Mouse (Mus musculus) G1E-ER4 (cell line): ENCODE data around the gene Dlec1. TPM values are rescaled to one million over a fixed set of nuclear protein-coding genes. Genes with fewer than 3 reads are reported as not detected.

Source experiments
- GATA1 ChIP-seq: IDR thresholded peaks from one replicate; pipeline ENCODE4 v1.8.0; 2012; ENCODE audit warnings: low read length, inconsistent platforms
- polyA plus RNA-seq: library from polyadenylated mRNA; stranded (reverse); fragments of >175 nt; gene quantifications from 2 replicates; pipeline ENCODE4 v1.2.3, GENCODE M21; 2012

Gene Dlec1
- polyA plus RNA-seq, 1 experiment: not detected

DNA sequence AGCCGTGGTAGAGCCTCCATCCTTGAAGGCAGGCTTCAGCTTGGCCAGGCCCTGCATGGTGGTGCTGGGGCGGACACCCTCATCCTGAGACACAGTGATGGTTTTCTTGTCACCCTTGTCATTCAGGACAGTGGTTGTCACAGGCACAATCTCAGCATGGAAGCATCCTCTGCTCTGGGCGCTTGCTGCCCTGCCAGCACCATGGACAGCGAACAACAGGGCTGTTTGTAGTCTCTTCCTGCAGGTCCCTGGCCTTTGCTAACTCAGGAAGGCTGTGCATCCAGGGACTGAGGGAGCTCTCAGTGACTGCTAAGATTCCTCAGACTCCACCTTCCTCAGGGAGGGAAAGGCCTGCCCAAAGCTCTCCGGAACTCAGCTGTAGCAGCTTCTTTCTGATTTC, 47.3 kb downstream of the Dlec1 start:
- no peak for TF ChIP-seq GATA1

DNA sequence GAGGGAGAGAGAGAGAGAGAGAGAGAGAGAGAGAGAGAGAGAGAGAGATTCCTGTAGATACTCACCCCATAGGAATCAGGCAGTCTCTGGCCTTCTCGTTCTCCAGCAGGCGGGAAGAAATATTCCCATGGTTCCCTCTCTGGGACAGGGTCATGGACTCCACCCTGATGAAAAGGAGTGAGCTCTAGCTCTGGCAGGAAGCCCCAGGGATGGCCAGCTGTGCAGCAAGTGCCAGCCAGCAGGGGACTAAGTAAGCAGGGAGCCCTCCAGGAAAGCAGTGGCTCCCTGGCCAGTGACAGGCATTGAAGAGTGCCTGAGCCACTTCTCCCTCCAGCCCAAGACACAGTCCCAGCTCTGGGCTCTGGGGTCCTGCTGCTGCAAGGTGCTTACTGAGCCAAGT, 49.5 kb downstream of the Dlec1 start:
- no peak for TF ChIP-seq GATA1

DNA sequence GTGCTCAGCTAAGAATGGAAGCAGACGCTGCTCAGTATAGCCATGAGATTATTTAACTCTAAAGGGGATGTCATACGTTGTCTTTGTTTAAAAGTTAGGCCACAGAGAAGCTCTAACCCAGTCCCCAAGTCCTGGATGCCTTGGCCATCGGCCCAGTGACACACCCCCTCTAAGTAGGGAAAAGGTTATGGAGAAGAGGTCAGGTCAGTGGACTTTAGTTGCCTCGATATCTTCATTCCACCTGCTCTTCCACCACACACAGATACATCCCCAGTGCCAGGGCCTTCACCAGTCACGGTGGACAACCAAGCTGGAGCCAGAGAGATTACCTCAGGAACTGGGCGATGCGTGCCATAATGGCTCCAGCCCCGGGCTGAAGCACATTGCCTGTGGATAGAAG, 53.1 kb downstream of the Dlec1 start:
- TF ChIP-seq GATA1: no peak

DNA sequence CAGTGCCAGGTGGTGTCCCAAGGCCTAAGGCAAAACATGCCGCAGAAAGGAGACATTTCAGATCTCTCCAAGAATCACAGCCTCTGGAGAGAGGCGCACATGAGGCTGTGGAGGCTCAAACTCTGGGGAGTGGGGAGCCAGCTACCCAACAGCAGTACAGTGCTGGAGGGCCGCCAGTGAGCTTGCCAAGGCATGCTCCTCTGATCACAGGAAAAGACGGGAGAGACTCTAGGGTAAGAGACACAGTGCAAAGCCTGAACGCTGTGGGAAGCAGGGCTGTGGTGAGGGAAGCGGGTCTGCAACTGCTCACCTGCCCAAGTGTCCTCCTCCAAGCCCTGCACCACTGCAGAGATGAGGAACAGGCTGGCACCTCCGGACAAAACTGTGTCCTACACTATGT, 53.5 kb downstream of the Dlec1 start:
- no peak for TF ChIP-seq GATA1

DNA sequence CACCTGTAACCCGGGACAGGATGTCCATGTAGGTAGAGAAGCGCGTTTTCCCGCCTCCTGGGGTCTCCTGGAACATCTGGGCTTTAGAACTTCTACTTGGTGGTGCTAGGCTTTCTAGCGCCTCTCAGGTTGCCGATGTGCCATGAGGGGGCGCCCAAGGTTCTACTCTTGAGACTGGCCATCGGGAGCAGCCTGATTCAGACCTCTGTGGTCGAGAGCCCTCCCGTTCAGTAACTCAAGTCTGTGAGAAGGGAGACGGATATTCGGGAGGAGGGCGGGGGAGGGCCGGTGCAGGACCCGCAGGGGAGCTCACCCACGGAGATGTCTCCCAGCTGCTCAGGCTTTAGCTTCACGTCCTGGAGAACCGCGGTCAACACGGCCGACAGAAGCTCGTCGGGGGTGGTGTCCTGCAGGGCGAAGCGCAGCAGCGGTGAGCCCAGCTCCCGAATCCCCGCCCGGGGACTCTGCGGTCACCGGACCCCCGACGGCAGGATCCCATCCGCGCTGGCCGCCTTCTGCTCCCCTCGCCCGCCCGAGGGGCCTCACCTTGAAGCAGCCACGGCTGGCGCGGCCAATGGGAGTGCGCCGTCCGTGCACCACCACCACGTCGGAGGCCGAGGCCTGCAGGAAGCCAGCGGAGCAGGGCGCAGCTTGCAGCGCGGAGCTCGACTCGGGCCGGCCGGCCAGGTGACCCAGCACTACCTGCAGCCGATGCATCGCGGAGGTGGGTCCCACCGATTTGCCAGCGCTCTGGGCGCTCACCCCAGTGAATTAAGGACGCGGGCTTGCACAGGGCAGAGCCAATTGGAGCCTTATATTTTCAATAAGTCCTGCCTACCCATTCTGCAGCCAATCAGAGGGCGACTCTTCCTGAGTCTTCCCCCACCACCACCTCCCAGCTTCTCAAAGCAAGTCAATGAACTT, 54.3 kb downstream of the Dlec1 start, which contains the start of gene Acaa1b:
Acaa1b (minus strand) TSS at position 816 of the 924 bp plus-strand sequence.
- TF ChIP-seq GATA1: no peak

DNA sequence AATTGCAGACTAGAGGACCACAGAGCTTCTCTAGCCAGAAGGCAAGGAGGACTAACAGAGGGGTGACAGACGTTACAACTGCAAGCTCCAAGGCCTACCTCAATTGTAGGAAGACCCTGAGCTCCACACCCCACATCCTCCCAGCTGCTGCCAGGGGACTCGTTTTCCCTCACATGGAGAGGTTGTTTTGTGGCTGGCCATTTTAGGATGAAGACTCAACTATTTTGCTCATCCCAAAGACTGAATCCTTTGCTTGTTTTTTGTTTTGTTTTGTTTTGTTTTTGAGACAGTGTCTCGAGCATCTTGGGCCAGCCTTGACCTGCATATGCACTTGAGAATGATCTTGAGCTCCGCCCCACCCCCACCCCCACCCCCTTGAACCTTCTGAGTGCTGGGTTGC, 56.6 kb downstream of the Dlec1 start, which contains the start of gene Gm47289:
Gm47289 (plus strand) TSS at position 301 of the 400 bp plus-strand sequence.
- TF ChIP-seq GATA1: no peak

DNA sequence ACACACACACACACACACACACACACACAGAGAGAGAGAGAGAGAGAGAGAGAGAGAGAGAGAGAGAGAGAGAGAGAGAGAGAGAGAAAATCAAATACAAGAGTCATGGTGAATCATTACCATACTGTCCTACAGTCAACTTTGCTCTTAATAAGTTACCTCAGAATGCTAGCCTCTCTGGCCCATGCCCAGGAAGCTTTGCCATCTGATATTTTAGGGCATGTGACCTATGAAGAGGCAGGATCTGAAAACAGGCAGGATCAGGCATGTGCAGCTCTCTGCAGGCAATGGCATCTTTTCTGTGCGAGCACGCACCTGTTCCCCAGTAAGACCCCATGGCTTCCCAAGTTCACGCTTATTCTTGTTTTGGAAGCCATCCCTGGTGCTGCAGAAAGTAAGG, 58.4 kb downstream of the Dlec1 start:
- no peak for TF ChIP-seq GATA1

DNA sequence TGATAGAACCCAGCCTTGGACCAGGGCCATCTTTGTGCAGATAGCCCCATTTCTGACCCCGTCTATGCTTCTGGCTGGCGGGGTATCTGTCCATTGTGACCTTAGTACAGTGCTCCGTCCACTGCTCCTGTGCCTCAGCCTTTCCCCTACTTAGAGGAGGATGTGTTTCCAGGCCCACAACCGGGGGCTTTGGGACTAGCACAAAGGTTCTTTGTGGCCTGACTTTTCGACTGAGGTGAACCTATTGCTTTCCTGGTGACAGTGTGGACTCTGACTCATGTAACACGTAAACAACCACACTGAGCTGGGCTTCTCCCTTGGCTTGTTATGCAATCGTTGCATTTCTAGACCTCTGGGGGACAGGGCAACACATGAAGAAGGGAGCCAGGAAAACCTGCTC, 62.5 kb downstream of the Dlec1 start:
- no peak for TF ChIP-seq GATA1

DNA sequence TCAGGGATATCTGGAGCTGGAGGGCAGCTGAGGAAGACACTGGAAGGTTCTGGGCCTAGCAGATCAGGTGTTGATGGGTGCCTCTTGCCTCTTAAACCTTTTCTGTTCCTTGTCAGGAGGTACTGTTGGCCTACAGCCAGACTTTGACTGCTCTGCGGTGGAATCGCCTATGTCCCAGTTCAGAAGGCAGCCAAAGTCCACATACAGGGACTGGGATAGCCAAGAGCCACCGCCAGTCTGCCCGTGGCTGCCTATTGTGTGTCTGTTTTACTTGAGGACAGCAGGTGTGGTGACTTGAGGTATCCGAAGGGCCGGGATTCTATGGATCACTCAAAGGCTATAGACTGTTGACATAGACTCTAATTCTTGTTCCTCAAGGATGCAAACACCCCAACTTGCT, 63.3 kb downstream of the Dlec1 start:
- no peak for TF ChIP-seq GATA1

DNA sequence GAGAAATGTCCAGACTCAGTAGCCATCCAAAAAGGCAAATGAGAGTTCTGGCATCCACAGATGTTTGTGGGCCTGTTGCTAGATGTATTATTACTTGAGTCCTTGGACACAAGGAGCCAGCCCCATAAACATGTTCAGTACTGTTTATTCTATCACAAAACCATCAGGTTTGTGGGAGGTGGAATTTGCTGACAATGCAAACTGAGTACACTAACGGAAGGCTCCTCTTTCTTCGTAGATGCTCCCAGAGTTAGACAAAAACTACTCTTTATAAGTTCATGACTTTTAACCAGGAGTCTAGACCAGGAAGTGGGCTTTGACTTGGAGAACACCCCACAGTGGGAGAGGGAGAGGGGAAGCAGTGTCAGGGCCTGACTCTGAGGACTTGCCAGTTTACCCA, 65.3 kb downstream of the Dlec1 start:
- no peak for TF ChIP-seq GATA1

DNA sequence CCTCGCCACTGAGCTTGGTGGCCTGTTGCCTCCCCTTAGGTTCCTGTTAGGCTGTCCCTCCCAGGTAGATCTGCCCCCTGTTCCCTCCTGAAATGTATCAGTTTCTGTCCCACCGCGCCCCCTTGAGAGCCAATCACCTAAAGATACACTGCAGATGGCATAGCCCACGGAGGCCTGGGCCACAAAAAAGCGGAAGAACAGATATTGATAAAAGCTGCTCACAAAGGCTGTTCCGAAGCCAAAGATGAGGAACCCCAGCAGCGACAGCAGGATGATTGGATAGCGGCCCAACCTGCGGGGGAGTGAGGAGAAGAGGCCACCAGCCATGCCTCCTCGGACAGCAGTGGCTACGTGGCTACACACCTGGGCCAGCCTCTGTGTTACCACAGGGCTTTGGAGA, 77.0 kb downstream of the Dlec1 start:
- TF ChIP-seq GATA1: no peak

DNA sequence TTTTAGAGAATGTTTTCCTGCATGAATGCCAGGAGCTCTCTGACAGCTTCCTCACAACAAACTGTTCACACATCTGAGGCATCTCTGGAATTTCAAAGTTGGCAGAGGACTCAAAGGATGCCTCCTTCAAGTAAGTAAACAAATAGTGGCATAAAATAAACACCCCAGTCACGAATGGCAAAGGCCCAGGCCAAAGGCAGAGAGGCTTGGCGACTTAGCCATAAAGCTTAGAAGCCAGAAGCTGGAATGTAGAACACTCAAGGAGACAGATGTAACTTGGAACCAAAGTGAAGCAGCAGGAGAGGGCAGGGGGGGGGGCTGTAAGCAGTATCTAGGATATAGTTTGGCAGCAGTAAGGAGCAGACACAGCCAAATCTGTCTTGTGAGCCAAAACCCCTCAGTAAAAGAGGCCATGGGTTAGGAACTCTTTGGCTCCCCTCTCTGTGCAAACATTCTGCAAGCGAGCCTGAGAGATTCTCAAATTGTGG, 79.0 kb downstream of the Dlec1 start:
- TF ChIP-seq GATA1: no peak

DNA sequence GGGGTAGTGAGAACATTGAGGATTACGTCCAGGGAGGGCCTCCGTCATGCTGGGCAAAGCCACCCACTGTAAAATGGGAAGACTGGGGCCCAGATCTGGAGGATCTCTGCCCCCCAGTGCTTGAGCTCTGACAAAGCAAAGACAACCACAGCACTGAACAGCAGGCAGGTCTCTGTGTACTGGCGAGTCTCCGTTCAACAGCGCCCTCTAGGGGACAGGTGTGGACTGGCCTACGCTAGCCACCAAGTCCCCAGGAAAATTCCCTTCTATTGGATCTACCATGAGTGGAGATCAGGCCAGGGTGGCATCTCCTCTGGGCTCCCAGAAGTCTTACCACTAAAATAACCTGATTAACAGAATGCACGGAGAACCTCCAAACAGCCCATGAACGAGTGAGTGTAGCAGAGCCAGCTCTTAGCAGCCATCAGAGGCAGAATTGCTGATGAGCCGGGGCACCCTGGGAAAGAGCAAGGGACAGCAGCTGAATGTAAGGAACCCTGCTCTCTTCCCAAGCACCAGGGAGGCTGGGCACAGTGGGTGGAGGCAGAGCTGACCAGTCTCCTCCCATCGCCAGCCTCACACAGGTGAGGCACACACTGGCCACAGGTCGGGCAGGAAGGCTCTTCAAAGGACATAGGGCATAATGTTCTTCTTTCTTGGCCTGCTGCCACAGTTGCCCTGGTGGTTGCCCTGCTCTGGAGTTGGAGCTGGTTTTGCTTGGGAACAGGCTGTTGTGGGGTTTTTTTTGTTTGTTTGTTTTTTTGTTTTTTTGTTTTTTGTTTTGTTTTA, 90.1 kb downstream of the Dlec1 start:
- no peak for TF ChIP-seq GATA1

Other genes with a start within 250 kb of the Dlec1 start
- 0.01 TPM in 1 of 2 replicates, not detected in the other for gene Ctdspl, start 176.0 kb upstream of the Dlec1 start, polyA plus RNA-seq
- not detected in 2 replicates for gene Vill, start 49.7 kb upstream of the Dlec1 start, polyA plus RNA-seq
- gene Plcd1, start 9.0 kb upstream of the Dlec1 start, polyA plus RNA-seq: not detected in 2 replicates
- not detected in 2 replicates for gene Acaa1b, start 54.6 kb downstream of the Dlec1 start, polyA plus RNA-seq
- gene Gm47289, start 56.7 kb downstream of the Dlec1 start, polyA plus RNA-seq: not detected in 2 replicates
- gene Slc22a13, start 106.6 kb downstream of the Dlec1 start, polyA plus RNA-seq: not detected in 2 replicates
- 27.0 and 32.4 TPM in 2 replicates for gene Oxsr1, start 219.9 kb downstream of the Dlec1 start, polyA plus RNA-seq
- 104 and 129 TPM in 2 replicates for gene Acaa1a, start 237.2 kb downstream of the Dlec1 start, polyA plus RNA-seq
- 20.9 and 22.4 TPM in 2 replicates for gene Myd88, start 238.9 kb downstream of the Dlec1 start, polyA plus RNA-seq